Mouse (Mus musculus): ENCODE data around the gene Sept1.

GRCm38 (mm10) chr7:127228615-127229303 lies 4.2 kb downstream of the Sept1 start:
- peak; percentile 64; the same call in 1 of the 2 replicates for TF ChIP-seq CTCF (IDR thresholded peaks at IDR 0.05; ENCODE audit: control insufficient read depth, insufficient read depth, insufficient replicate concordance, low read depth, low read length)
- TF ChIP-seq POLR2A (IDR thresholded peaks at IDR 0.05; ENCODE audit: control insufficient read depth, low read depth, low read length) = no peak
